Mouse (Mus musculus): Measurements from ENCODE around the gene Bst1. TPM values are rescaled to one million over a fixed set of nuclear protein-coding genes. Genes with fewer than 3 reads are reported as not detected.

Gene Bst1
- polyA plus RNA-seq, 1 experiment from 2014 or later: 0.37 TPM

DNA sequence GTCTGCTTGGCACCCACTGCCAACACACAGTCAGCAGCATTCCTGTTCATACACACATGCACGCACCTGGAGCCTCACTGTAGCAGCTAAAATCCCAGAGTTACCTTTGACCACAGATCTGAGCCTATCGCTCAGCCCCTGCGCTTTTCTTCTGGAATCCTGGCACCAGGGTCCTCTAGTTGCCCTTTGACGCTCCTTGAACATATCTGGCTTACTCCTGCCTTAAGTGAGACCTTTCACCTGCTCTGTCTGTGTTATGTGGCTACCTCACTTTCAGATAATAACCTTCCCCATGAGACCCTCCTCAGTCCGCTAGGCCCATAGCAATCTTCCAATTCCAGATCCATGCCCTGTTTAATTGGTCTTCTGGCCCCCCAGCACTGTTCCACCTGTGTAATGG, 41.4 kb downstream of the Bst1 start:
- Histone ChIP-seq H3K9ac (no peak overlapping the region), H3K27ac (replicated peaks) (no peak overlapping the region), H3K27me3 (replicated peaks) (no peaks in the 10 kb centered on the region), H3K36me3 (no peaks in the 10 kb centered on the region), H3K4me2 (peak overlapping the region; percentile 12; the same call in 1 of the 2 replicates), H3K4me1 (peaks cover 16% of the 10 kb centered on the region; the same call in 1 of the 2 replicates), H3K9me3 (peaks cover 14% of the 10 kb centered on the region), H3K4me3 (no peak overlapping the region)
- no peak for ATAC-seq (ENCODE audit: extremely low read depth, insufficient number of reproducible peaks, low FRiP score, low TSS enrichment)
- WGBS: 68% methylated on average over 5 of the region's 5 CpGs

DNA sequence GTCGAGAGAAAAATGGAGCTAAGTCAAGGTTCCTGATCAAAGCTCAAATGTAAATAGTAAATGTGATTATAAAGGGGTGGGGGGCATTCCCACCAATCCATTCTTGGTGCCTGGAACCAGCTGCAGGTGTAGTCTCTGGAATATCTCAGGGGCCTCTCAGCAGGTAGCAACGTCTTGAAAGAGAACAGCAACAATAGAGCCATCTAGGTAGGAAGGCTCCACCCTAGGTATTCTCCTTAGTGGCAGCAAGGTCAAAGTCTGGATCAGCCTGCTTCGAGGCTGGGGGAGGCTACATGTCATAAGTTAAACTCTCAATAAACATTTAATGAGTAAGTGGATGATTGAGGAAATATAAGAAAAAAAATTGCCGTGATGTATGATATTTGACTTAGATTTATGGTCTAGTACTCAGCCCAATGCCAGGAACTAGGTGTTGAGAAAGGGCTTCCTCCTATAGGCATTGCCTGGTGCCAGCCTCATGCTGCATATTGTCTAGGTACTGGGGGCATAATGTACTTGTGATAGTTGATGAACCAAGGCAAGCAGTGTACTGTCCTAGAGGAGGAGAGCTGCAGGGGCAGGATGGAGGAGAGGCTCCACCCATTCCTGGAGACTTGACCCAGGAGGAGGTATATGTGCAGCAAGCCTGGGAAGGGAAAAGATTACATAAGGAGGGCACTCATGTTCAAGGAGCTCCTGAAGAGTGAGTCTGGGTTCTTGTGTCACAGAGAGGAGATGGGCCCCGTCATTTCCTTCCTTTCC, 42.2 kb downstream of the Bst1 start:
- H3K27ac ChIP-seq (replicated peaks): no peak overlapping the region
- WGBS: 66% methylated on average over 5 of the region's 5 CpGs
- H3K27me3 ChIP-seq (replicated peaks): no peaks in the 10 kb centered on the region
- no peak overlapping the region for H3K9ac ChIP-seq
- H3K4me2 ChIP-seq: no peak overlapping the region
- peaks cover 14% of the 10 kb centered on the region for H3K9me3 ChIP-seq
- no peaks in the 10 kb centered on the region for H3K36me3 ChIP-seq
- peaks cover 15% of the 10 kb centered on the region; the same call in 1 of the 2 replicates for H3K4me1 ChIP-seq
- no peak overlapping the region for H3K4me3 ChIP-seq
- ATAC-seq (ENCODE audit: extremely low read depth, insufficient number of reproducible peaks, low FRiP score, low TSS enrichment): no peak

DNA sequence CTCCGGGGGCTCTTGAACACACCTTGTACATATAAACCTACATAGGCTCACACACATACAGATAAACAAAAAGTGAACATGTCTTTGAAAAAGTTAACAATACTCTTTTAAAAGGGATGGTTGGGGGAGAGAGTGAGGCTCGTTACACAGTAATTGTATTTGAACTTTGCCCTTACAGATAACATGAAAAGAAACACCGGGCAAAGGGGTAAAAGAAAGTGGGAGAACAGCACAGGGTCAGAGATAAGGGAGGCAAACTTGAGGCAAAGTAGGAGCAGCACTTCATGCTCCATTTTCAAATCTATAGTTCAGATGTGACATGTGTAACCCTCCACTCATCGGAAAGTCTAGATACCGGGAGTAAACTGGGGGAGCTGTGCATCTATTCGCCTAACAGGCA, 45.0 kb downstream of the Bst1 start:
- Histone ChIP-seq H3K4me2 (no peak overlapping the region), H3K9me3 (no peaks in the 10 kb centered on the region), H3K4me3 (no peak overlapping the region), H3K27ac (replicated peaks) (no peak overlapping the region), H3K9ac (no peak overlapping the region), H3K27me3 (replicated peaks) (no peaks in the 10 kb centered on the region), H3K36me3 (no peaks in the 10 kb centered on the region), H3K4me1 (peaks cover 24% of the 10 kb centered on the region)
- ATAC-seq (ENCODE audit: extremely low read depth, insufficient number of reproducible peaks, low FRiP score, low TSS enrichment): no peak
- 38% methylated on average over 6 of the region's 6 CpGs for WGBS

DNA sequence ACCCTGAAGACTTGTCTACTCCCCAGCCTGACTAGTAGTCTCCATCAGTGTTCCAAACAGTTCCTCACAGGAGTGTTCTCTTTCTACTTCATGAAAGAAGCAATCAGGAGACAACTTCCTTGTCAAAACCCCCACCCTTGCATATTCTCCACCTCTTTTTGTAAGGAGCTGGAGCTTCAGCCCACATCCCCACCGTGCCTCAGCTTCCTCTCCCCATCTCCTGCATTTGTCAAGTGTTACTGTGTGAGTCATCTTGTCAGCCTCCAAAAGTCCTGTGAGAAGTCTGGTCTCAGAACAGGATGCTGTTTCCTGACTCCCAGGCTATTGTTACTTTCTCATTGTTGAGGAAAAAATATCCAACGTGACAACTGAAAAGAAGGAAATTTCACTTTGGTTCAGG, 46.6 kb downstream of the Bst1 start:
- no peak for ATAC-seq (ENCODE audit: extremely low read depth, insufficient number of reproducible peaks, low FRiP score, low TSS enrichment)
- Histone ChIP-seq H3K9ac (no peak overlapping the region), H3K9me3 (no peaks in the 10 kb centered on the region), H3K27me3 (replicated peaks) (no peaks in the 10 kb centered on the region), H3K36me3 (no peaks in the 10 kb centered on the region), H3K27ac (replicated peaks) (no peak overlapping the region), H3K4me1 (peaks cover 25% of the 10 kb centered on the region), H3K4me2 (no peak overlapping the region), H3K4me3 (no peak overlapping the region)
- WGBS: 45% methylated on average over 2 of the region's 2 CpGs

DNA sequence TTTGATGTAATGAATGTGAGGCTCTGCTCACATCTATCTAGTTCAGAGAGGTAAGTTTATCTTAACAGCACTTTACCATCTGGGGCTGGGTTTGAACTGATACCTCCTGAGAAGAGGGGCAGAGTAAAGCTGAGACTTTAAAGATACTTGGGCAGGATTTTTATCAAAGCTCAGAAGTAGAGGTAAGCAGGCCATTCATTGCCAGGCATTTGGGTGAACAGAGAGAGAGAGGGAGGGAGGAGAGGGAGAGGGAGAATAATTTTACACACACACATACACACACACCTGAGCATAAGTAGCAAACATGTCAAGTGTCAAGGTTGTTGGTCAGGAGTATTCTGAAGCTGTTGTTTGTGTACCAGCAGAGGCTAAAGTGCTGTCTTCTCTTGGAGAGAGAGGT, 49.6 kb downstream of the Bst1 start, which contains the start of gene Cd38:
TSS of gene Cd38 (plus strand) at position 301 of the 400 bp plus-strand sequence.
- Histone ChIP-seq H3K4me3 (peak within 1 kb of the TSS; percentile 64), H3K9me3 (no peaks in the 10 kb centered on the region), H3K4me2 (peak within 1 kb of the TSS; percentile 91), H3K27me3 (replicated peaks) (no peaks in the 10 kb centered on the region), H3K9ac (peak within 1 kb of the TSS; percentile 81), H3K4me1 (peaks cover 23% of the 10 kb centered on the region), H3K36me3 (no peaks in the 10 kb centered on the region), H3K27ac (replicated peaks) (peak within 1 kb of the TSS; percentile 76)
- ATAC-seq (ENCODE audit: extremely low read depth, insufficient number of reproducible peaks, low FRiP score, low TSS enrichment): no peak

DNA sequence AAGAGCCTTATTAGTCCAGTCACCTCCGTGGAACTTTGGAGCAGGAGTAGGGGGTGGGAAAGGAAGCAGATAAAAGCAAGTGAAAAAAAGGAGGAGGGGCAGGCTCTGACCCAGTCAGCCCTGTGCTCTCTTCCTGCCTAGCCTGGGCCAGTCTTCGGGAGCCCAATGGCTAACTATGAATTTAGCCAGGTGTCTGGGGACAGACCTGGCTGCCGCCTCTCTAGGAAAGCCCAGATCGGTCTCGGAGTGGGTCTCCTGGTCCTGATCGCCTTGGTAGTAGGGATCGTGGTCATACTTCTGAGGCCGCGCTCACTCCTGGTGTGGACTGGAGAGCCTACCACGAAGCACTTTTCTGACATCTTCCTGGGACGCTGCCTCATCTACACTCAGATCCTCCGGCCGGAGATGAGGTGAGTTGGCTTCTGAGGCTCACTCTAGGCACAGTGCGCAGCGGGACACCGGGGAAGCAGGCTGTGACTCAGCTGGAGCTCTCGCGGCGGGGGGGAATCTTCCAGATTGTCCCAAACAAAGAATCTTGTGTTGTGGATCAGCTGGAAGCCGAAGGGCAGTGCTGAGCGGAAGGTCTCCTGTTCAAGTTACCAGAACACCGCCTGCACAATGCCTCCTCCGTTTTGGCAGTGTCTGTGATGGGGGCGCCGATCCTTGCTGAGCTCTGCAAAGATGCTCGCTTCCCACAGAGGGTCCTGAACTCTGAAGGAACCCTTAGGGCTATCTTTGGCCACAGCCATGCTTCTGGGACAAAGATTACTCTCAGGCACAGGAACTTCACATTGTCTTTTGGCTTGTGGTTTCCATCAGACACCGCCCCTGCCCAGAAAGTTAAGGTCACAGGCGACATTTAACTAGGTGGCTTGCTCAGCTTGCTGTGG, 50.3 kb downstream of the Bst1 start:
- Histone ChIP-seq H3K4me2 (peak overlapping the region; percentile 91), H3K4me3 (peak overlapping the region; percentile 64), H3K9me3 (no peaks in the 10 kb centered on the region), H3K27ac (replicated peaks) (peak overlapping the region; percentile 76), H3K4me1 (peaks cover 23% of the 10 kb centered on the region), H3K36me3 (0 out of 2 replicates have a peak, but pooled peaks cover 2% of the 10 kb centered on the region), H3K27me3 (replicated peaks) (no peaks in the 10 kb centered on the region), H3K9ac (peak overlapping the region; percentile 81)
- under 1% methylated on average over 28 of the region's 28 CpGs for WGBS
- ATAC-seq (ENCODE audit: extremely low read depth, insufficient number of reproducible peaks, low FRiP score, low TSS enrichment): peak; percentile 32; the same call in 1 of the 2 replicates

DNA sequence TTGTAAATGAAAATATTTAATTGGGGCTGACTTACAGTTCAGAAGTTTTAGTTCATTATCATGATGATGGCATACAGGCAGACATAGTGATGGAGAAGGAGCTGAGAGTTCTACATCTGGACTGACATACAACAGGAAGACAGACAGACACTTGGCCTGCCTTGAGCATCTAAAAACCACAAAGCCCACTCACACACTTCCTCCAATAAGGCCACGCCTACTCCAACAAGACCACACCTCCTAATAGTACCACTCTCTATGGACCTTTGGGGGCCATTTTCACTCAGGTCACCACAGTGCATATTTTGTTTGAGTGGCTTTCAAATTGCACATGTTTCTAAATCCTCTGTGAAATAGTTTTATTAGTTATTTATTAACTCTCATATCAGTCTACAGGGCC, 53.2 kb downstream of the Bst1 start:
- Histone ChIP-seq H3K4me2 (no peak overlapping the region), H3K27me3 (replicated peaks) (no peaks in the 10 kb centered on the region), H3K9ac (no peak overlapping the region), H3K36me3 (0 out of 2 replicates have a peak, but pooled peaks cover 2% of the 10 kb centered on the region), H3K27ac (replicated peaks) (no peak overlapping the region), H3K9me3 (no peaks in the 10 kb centered on the region), H3K4me3 (no peak overlapping the region), H3K4me1 (peaks cover 25% of the 10 kb centered on the region)
- no peak for ATAC-seq (ENCODE audit: extremely low read depth, insufficient number of reproducible peaks, low FRiP score, low TSS enrichment)
- 62% methylated on average over 1 of the region's 1 CpGs for WGBS

DNA sequence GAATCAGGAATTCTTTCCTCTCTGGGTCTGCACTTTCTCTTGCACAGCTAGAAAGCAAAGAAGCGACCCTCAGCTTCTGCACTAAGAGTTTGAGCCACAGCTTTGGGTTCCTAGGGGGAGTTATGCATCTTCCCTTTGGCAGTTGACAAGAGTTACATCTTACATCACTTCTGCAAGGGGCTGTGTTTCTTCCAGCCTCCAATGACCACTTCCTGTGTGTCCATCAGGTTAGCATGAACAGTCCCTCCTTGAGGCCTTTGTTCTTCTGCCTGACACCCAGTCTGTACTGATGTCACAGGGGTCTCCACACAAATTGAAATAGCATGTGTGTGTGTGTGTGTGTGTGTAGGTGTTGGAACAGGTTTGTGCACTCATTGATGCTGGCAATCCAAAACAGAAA, 54.0 kb downstream of the Bst1 start:
- no peak for ATAC-seq (ENCODE audit: extremely low read depth, insufficient number of reproducible peaks, low FRiP score, low TSS enrichment)
- no peaks in the 10 kb centered on the region for H3K27me3 ChIP-seq (replicated peaks)
- H3K4me3 ChIP-seq: no peak overlapping the region
- H3K36me3 ChIP-seq: 0 out of 2 replicates have a peak, but pooled peaks cover 2% of the 10 kb centered on the region
- peaks cover 25% of the 10 kb centered on the region for H3K4me1 ChIP-seq
- 54% methylated on average over 1 of the region's 1 CpGs for WGBS
- H3K9me3 ChIP-seq: no peaks in the 10 kb centered on the region
- no peak overlapping the region for H3K9ac ChIP-seq
- no peak overlapping the region for H3K27ac ChIP-seq (replicated peaks)
- H3K4me2 ChIP-seq: no peak overlapping the region

DNA sequence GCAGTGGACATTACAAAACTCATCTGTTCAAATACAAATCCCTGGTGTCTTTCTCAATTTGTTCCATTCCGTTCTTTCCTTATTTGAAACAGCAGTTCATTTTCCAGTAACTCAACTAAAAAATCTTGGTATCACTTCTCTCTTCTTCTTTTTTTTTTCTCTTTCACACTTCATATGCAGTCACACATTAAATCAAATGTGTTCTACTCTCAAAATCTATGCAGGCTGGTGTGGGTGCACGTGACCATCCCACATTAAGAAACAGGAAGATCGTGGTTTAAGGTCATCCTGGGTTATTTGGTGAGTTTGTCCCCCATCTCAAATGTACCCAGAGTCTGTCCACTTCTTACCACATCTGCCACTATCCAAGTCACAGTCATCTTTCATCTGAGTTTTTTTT, 63.3 kb downstream of the Bst1 start:
- H3K4me3 ChIP-seq: no peak overlapping the region
- H3K9ac ChIP-seq: no peak overlapping the region
- H3K9me3 ChIP-seq: no peaks in the 10 kb centered on the region
- 87% methylated on average over 3 of the region's 3 CpGs for WGBS
- no peak overlapping the region for H3K4me2 ChIP-seq
- H3K36me3 ChIP-seq: no peaks in the 10 kb centered on the region
- no peaks in the 10 kb centered on the region for H3K27me3 ChIP-seq (replicated peaks)
- H3K4me1 ChIP-seq: no peaks in the 10 kb centered on the region
- H3K27ac ChIP-seq (replicated peaks): no peak overlapping the region
- no peak for ATAC-seq (ENCODE audit: extremely low read depth, insufficient number of reproducible peaks, low FRiP score, low TSS enrichment)

DNA sequence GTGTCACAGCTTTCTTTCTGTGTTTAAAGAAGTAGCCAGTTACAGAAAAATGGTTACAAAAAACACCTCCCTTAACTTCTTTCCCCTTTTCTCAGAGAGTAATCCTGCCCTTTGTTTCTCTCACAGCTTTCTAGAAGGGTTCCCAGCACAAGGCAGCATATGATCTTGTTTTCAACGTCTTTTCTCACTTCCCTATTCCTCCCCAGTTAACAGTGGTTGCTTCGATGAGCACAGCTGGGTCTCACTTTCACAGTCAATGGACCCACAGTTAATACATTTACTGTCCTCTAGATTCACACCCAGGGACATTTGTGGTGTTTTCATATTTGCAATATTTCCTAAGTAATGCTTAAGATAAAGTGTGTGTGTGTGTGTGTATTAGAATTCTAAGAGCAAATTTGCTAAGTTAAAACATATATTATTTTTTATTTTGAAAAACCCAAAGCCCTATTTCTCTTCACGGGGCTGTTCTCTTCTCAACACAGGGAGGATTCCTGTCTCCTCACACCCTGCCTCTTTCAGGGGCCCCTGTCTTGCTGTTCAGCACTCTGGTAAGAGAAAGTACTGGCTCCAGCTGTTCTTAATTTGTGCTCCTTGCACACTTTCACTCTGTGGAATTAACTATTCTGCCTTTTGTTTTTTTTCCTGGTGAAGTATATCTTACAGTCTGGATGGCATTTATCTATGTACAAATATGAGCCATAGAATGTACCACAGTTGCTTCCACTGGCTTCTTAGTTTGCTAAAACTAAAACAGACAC, 66.6 kb downstream of the Bst1 start:
- Histone ChIP-seq H3K27ac (replicated peaks) (no peak overlapping the region), H3K9ac (no peak overlapping the region), H3K4me3 (no peak overlapping the region), H3K27me3 (replicated peaks) (no peaks in the 10 kb centered on the region), H3K9me3 (no peaks in the 10 kb centered on the region), H3K4me2 (no peak overlapping the region), H3K4me1 (peaks cover 6% of the 10 kb centered on the region), H3K36me3 (no peaks in the 10 kb centered on the region)
- WGBS: 35% methylated on average over 3 of the region's 3 CpGs
- no peak for ATAC-seq (ENCODE audit: extremely low read depth, insufficient number of reproducible peaks, low FRiP score, low TSS enrichment)

DNA sequence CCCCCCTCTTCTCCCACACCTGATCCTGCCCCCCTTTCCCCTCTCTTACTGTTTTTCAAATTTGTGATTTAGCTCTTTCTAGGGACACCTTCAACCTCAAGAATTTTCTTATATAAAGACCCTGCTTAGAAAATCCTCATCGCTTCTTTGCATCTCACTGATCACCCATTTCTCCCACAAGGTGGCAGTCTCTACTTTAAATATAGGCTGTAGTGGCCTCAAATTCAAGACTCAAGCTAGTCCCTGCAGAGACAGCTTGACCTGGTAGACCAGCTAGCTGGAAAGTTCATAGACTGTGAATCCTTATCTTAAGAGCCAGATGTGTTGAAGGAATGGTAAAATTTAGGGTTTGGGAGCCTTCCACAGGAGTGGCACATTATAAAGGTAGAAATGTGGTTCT, 73.7 kb downstream of the Bst1 start:
- Histone ChIP-seq H3K9me3 (no peaks in the 10 kb centered on the region), H3K4me3 (no peak overlapping the region), H3K4me1 (peaks cover 9% of the 10 kb centered on the region), H3K27me3 (replicated peaks) (no peaks in the 10 kb centered on the region), H3K9ac (no peak overlapping the region), H3K4me2 (no peak overlapping the region), H3K27ac (replicated peaks) (no peak overlapping the region), H3K36me3 (no peaks in the 10 kb centered on the region)
- ATAC-seq (ENCODE audit: extremely low read depth, insufficient number of reproducible peaks, low FRiP score, low TSS enrichment): no peak
- WGBS: 21% methylated on average over 1 of the region's 1 CpGs
